Mouse (Mus musculus) layer of hippocampus, adult 11-12 months (tissue): ENCODE data around the gene Gcm2.
A peak's percentile ranks its signal among the peaks of the same experiment; 100 is the strongest.

ENCODE experiments used
- DNase-seq: peaks from one replicate; pipeline ENCODE4 v3.0.0; 2022; ENCODE audit warnings: low spot score

The Gcm2 gene

GRCm38 (mm10) chr13:41079859-41080258 lies 31.0 kb downstream of the Gcm2 start:
- no peak for DNase-seq

- peak; percentile 53 for DNase-seq
Observed at GRCm38 (mm10) chr13:41079421-41079780, 31.4 kb downstream of the Gcm2 start, which contains the start of gene Mak. Gene Mak, minus strand, starts transcription at chr13:41079706.

GRCm38 (mm10) chr13:41078690-41079420 lies 32.0 kb downstream of the Gcm2 start:
- no peak for DNase-seq

- DNase-seq = no peak
Observed at GRCm38 (mm10) chr13:41077921-41078320, 32.9 kb downstream of the Gcm2 start.

GRCm38 (mm10) chr13:41073819-41074218 lies 37.0 kb downstream of the Gcm2 start:
- DNase-seq = no peak

GRCm38 (mm10) chr13:41071617-41072016 lies 39.2 kb downstream of the Gcm2 start:
- no peak for DNase-seq

- no peak for DNase-seq
Observed at GRCm38 (mm10) chr13:41067618-41068017, 43.2 kb downstream of the Gcm2 start.

GRCm38 (mm10) chr13:41051965-41052364 lies 58.9 kb downstream of the Gcm2 start:
- DNase-seq = no peak
